Mouse (Mus musculus) midbrain, embryonic 14.5 days (tissue): ENCODE data around the gene Fubp1. TPM values are rescaled to one million over a fixed set of nuclear protein-coding genes. Genes with fewer than 3 reads are reported as not detected.
A peak's percentile ranks its signal among the peaks of the same experiment; 100 is the strongest.

Experiments
- ATAC-seq: fragments of 200-750 bp; cut with Nextera tagmentation; 2 replicates; pipeline ENCODE4 v1.8.0; 2017; ENCODE audit warnings: moderate number of reproducible peaks, moderate library complexity; ENCODE audit not compliant: low FRiP score, low TSS enrichment
- DNase-seq: peaks from one replicate; pipeline ENCODE4 v3.0.0-alpha.2; 2015
- H3K27ac ChIP-seq: fragments of 300-500 bp; sonication (generic); replicated peaks from 2 replicates; pipeline ENCODE4 v1.5.1; 2014; ENCODE audit warnings: mild to moderate bottlenecking, low read depth, low read length, moderate library complexity
- H3K27me3 ChIP-seq: fragments of 300-500 bp; sonication (generic); 2 replicates; pipeline ENCODE4 v1.6.1; 2014; ENCODE audit warnings: low read length, control low read depth, mixed read lengths; ENCODE audit not compliant: control insufficient read depth, insufficient read depth
- H3K36me3 ChIP-seq: fragments of 300-500 bp; sonication (generic); 2 replicates; pipeline ENCODE4 v1.6.1; 2014; ENCODE audit warnings: low read length, control low read depth; ENCODE audit not compliant: control insufficient read depth, insufficient read depth
- H3K4me1 ChIP-seq: fragments of 300-500 bp; sonication (generic); 2 replicates; pipeline ENCODE4 v1.6.1; 2014; ENCODE audit warnings: mild to moderate bottlenecking, antibody characterized with exemption, low read length, control low read depth; ENCODE audit not compliant: control insufficient read depth, insufficient read depth
- H3K4me2 ChIP-seq: fragments of 300-500 bp; sonication (generic); 2 replicates; pipeline ENCODE4 v1.6.1; 2014; ENCODE audit warnings: mild to moderate bottlenecking, low read length, moderate library complexity
- H3K4me3 ChIP-seq: fragments of 300-500 bp; sonication (generic); replicated peaks from 2 replicates; pipeline ENCODE4 v1.5.1; 2014; ENCODE audit warnings: low read depth, low read length
- H3K9ac ChIP-seq: fragments of 300-500 bp; sonication (generic); replicated peaks from 2 replicates; pipeline ENCODE4 v1.6.1; 2014; ENCODE audit warnings: mild to moderate bottlenecking, low read length, moderate library complexity
- H3K9me3 ChIP-seq: fragments of 300-500 bp; sonication (generic); 2 replicates; pipeline ENCODE4 v1.6.1; 2016; ENCODE audit warnings: low read length, control low read depth, mixed read lengths; ENCODE audit not compliant: control insufficient read depth
- whole genome bisulfite sequencing: fragments of 180-500 bp; shearing (Covaris S2); extraction: QIAGEN DNeasy Blood & Tissue Kit; methylation state at CpG from one replicate; pipeline ENCODE4 v1.1.7; 2014; 5-methylcytosine and 5-hydroxymethylcytosine counted together
- polyA plus RNA-seq: library from polyadenylated mRNA; unstranded; fragments of >200 nt; fragmentation: Nextera tagmentation; extraction: Ambion mirVana; gene quantifications from 2 replicates; pipeline ENCODE4 v1.2.1, GENCODE M21; 2014

Gene Fubp1
- 219 and 279 TPM in 2 replicates for polyA plus RNA-seq

DNA sequence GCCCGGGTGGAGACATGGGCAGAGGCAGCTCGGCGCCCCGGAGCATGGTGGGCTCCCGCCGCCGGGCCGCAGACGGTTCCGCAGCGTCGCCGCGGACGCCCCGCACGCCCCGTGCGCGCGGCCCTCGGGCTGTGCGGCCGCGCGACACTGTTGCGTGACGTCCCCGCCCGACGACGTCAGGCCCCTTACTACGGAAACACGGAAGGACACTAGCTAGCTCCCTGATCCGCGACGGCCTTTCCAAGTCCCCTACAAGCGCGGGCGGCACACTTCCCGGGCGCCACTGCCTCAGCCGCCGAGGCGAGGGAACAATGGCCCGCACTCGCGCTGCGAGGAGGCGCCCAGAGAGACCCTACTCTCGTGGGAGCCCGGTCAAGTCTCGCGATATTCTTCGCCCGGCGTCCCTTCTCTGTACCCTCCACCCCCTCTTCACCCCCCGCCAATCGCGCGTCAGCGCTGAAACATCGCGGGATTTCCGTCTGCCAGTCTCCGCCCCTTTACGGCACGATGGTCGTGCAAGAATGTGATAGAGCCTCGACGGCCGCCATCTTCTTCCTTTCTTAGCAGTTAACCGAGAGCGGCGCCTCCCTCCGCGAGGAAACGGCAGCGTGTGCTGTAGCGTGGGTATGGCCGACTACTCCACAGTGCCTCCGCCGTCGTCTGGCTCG, at the start of gene Fubp1, which contains the start of gene Dnajb4:
TSS of gene Fubp1 (plus strand) at position 456 of the 668 bp plus-strand sequence.
TSS of gene Dnajb4 (minus strand) at position 336 of the 668 bp plus-strand sequence.
- Histone ChIP-seq H3K27me3 (no peaks in the 10 kb centered on the region), H3K27ac (peak within 1 kb of the TSS; percentile 100)
- WGBS = under 1% methylated on average over 85 of the region's 85 CpGs

DNA sequence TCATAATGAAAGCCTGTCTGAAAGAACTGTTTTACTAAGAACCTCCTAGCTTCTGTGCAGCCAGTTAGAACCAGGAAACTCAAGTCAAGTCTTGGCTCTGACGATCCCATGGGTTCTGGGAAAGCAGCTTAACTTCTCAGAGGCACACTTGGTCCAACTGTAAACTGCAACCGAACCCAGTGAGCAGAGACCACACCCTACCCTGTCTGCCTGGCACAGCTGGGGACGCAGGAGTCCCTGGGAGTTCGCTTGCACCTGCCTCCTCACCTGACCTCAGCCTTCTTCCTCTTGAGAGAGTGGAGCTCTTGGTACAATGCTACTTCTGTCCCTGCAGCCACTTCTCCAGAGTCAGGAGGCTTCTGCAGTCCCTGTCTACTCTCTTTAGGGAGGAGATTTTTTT, 49.6 kb upstream of the Fubp1 start:
- no peaks in the 10 kb centered on the region for H3K9me3 ChIP-seq
- no peak overlapping the region for H3K27ac ChIP-seq
- no peak overlapping the region for H3K9ac ChIP-seq
- H3K27me3 ChIP-seq = peaks cover 3% of the 10 kb centered on the region; the same call in 1 of the 2 replicates
- no peak for ATAC-seq
- H3K4me2 ChIP-seq = no peak overlapping the region
- 61% methylated on average over 4 of the region's 4 CpGs for WGBS
- no peak overlapping the region for H3K4me3 ChIP-seq
- DNase-seq = no peak
- H3K4me1 ChIP-seq = no peaks in the 10 kb centered on the region
- no peaks in the 10 kb centered on the region for H3K36me3 ChIP-seq

More for the DNA sequence above, at the start of gene Fubp1, which contains the start of gene Dnajb4:
- H3K4me1 ChIP-seq = peaks cover 30% of the 10 kb centered on the region
- DNase-seq (peak; percentile 100), ATAC-seq (peak; percentile 96)
- 0 out of 2 replicates have a peak, but pooled peaks cover 6% of the 10 kb centered on the region for H3K36me3 ChIP-seq
- peak within 1 kb of the TSS; percentile 96 for H3K4me3 ChIP-seq
- peak within 1 kb of the TSS; percentile 100 for H3K9ac ChIP-seq
- peak within 1 kb of the TSS; percentile 88 for H3K4me2 ChIP-seq
- no peaks in the 10 kb centered on the region for H3K9me3 ChIP-seq

DNA sequence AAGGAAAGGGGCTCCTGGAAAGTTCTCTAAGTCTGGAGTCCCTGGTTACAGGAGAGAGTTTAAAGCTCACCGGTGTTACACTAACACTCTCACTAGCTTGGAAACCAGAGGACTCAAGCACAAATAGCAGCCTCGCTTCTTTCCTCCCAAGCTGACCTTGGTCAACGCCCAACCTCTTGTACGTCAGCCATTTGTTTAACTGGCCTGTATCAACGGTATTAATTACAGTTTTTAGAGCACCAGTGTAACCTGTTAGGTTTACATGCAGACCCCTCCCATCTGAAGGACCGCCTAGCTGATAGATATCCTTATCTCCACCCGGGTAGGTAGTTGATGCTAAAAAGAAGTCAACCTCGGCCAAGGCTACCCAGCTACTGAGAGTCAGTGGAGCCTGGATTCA, 46.9 kb upstream of the Fubp1 start:
- no peak for ATAC-seq

DNA sequence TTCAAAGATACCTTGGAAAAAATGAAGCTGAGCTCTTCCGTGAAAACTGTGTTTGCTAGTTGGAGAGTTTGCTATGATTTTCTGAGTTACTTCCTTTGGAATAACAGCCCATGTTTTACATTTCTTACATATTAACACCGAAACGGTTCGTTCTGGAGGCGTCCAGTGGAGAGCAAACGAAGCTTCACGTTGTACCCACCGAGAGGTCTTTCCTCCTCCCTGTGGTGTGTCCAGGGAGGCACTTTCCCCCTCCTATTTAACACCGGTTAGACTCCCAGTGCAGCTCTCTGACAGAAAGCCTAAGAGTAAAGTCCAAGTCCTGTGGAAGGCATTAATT, 45.2 kb upstream of the Fubp1 start:
- WGBS = 22% methylated on average over 9 of the region's 9 CpGs
- no peak for ATAC-seq

More for the DNA sequence above, 46.9 kb upstream of the Fubp1 start:
- Histone ChIP-seq H3K9me3 (no peaks in the 10 kb centered on the region), H3K27ac (no peak overlapping the region), H3K9ac (no peak overlapping the region), H3K4me3 (no peak overlapping the region), H3K36me3 (no peaks in the 10 kb centered on the region), H3K4me2 (no peak overlapping the region), H3K27me3 (peaks cover 3% of the 10 kb centered on the region; the same call in 1 of the 2 replicates), H3K4me1 (peaks cover 4% of the 10 kb centered on the region; the same call in 1 of the 2 replicates)
- DNase-seq = no peak
- WGBS = 93% methylated on average over 8 of the region's 8 CpGs

DNA sequence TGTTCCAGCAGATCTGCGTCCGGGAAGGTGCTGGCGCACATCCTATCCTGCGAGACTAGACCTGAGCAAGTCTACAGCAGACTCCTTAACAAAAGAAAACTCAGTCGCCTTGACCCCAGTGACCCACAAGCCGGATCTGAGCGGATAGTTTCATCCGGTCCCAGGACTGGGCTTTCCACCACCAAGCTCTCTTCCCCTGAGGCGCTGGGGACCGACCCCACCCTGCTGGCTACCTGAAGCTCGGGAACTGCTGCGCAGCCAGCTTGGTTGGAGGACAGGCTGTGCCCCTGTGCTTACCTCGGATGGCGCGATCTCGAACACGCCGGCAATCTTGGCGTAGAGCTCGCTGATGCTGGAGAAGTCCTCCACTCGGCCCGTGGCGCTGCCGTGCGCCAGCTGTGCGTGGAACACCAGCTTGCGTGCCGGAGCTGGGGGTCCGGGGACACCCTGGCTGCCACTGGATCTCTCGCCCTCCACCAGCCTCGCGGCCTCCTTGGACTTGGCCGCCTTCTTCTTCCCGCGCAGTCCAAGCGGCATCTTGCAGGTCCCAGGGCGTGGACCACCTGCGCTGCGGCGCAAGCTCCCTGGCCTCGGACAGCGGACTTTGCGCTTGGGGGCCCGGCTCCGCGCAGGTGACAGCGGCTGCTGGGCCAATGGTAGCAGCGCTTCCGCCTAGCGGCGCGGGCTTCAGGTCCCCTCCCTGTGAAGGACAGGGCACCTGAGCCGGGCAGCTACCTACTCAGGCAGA, 44.7 kb upstream of the Fubp1 start:
- Histone ChIP-seq H3K27ac (peak overlapping the region; percentile 71), H3K27me3 (peaks cover 3% of the 10 kb centered on the region; the same call in 1 of the 2 replicates), H3K4me2 (peak overlapping the region; percentile 90), H3K36me3 (no peaks in the 10 kb centered on the region), H3K4me1 (peaks cover 4% of the 10 kb centered on the region; the same call in 1 of the 2 replicates), H3K4me3 (peak overlapping the region; percentile 59), H3K9ac (peak overlapping the region; percentile 79), H3K9me3 (no peaks in the 10 kb centered on the region)
- DNase-seq (peak; percentile 81), ATAC-seq (peak; percentile 72)
- 2% methylated on average over 53 of the region's 53 CpGs for WGBS

More for the DNA sequence above, 45.2 kb upstream of the Fubp1 start:
- peak overlapping the region; percentile 90 for H3K4me2 ChIP-seq
- H3K27me3 ChIP-seq = peaks cover 3% of the 10 kb centered on the region; the same call in 1 of the 2 replicates
- DNase-seq = no peak
- peak overlapping the region; percentile 79; the same call in 1 of the 2 replicates for H3K9ac ChIP-seq
- H3K36me3 ChIP-seq = no peaks in the 10 kb centered on the region
- no peaks in the 10 kb centered on the region for H3K9me3 ChIP-seq
- peak overlapping the region; percentile 59 for H3K4me3 ChIP-seq
- no peak overlapping the region for H3K27ac ChIP-seq
- H3K4me1 ChIP-seq = peaks cover 4% of the 10 kb centered on the region; the same call in 1 of the 2 replicates

DNA sequence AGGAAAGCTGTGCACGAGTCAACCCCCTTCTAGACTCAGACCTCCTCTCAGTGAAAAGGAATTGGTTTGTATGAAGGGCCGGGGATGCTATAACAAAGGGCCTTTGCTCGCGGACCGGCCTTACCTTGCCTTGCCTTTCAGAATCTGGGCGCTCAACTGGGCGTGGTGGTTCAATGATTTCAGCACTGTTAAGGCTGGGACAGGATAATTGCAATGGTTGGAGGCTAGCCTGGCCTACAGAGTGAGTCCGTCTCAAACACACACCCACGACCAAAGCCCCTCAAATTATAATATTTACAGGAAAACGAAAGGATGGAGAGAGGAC, 44.2 kb upstream of the Fubp1 start, which contains the start of gene Gipc2:
TSS of gene Gipc2 (minus strand) at position 132 of the 325 bp plus-strand sequence.
- DNase-seq = no peak
- ATAC-seq = no peak; the same call in 1 of the 2 replicates
- Histone ChIP-seq H3K27me3 (peaks cover 3% of the 10 kb centered on the region; the same call in 1 of the 2 replicates), H3K4me2 (peak within 1 kb of the TSS; percentile 90), H3K9ac (peak within 1 kb of the TSS; percentile 79), H3K4me3 (peak within 1 kb of the TSS; percentile 59), H3K27ac (peak within 1 kb of the TSS; percentile 71), H3K4me1 (peaks cover 4% of the 10 kb centered on the region; the same call in 1 of the 2 replicates), H3K9me3 (no peaks in the 10 kb centered on the region), H3K36me3 (no peaks in the 10 kb centered on the region)
- 4% methylated on average over 10 of the region's 10 CpGs for WGBS

DNA sequence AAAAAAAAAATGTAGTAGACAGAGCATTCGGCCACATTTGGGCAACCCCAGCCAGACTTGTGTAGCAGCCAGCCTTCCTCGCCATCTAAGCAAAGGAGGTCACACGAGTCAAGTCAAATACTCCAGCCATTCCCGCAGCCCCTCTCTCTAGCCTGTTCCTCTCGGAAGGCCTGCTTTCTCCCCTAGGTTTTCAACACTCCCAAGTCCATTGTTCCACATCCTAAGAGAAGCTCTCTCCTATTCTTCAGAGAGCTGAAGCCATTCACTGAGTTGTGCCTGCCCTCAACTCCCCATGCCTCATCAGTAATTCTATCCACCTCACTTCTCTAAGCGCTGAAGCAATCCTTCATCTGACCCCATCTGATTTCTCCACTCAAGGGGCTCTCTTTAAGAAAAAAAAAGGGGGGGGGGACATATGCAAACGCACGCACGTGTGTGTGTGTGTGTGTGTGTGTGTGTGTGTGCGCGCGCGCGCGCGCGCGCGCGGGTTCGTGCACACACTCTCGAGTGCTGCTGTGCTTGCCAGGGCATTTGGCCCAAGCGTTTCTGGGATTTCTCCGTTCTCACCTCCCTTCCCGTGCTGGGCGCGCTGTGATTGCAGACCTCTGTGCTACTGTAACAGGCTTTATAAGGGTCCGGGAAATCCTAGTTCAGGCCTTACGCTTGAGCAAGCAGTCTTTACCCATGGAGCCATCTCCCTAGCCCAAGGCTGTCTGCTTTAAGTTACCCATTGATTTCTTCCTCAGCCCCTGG, 43.3 kb upstream of the Fubp1 start:
- Histone ChIP-seq H3K27ac (peak overlapping the region; percentile 43; the same call in 1 of the 2 replicates), H3K4me3 (peak overlapping the region; percentile 59), H3K9me3 (no peaks in the 10 kb centered on the region), H3K9ac (peak overlapping the region; percentile 21; the same call in 1 of the 2 replicates), H3K27me3 (peaks cover 3% of the 10 kb centered on the region; the same call in 1 of the 2 replicates), H3K36me3 (no peaks in the 10 kb centered on the region), H3K4me2 (peak overlapping the region; percentile 90), H3K4me1 (peaks cover 4% of the 10 kb centered on the region; the same call in 1 of the 2 replicates)
- WGBS = 6% methylated on average over 29 of the region's 29 CpGs
- DNase-seq (peak; percentile 81), ATAC-seq (peak; percentile 40)

DNA sequence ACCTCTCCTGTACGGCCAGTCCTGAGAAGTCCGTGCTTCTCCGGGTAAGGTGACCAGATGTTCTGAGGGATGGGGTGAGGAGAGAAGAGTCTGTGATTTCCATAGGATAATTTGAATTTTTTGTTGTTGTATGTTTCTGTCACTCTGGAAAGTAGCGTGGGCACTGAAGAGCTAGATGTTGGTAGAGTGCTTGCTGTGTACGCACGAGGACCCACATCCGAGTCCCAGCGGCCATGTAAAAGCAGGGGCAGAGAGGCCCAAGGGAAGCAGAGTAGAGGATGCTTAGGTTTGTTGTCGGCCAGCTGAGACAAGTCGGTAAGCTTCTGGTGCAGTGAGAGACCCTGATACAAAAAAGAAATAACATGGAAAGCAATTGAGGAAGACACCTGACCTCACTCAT, 42.2 kb upstream of the Fubp1 start:
- Histone ChIP-seq H3K27me3 (peaks cover 3% of the 10 kb centered on the region; the same call in 1 of the 2 replicates), H3K36me3 (no peaks in the 10 kb centered on the region), H3K4me1 (peaks cover 4% of the 10 kb centered on the region; the same call in 1 of the 2 replicates), H3K9ac (no peak overlapping the region), H3K4me3 (no peak overlapping the region), H3K4me2 (no peak overlapping the region), H3K27ac (no peak overlapping the region), H3K9me3 (no peaks in the 10 kb centered on the region)
- ATAC-seq (no peak), DNase-seq (no peak)
- 95% methylated on average over 10 of the region's 10 CpGs for WGBS
